Mouse (Mus musculus): ENCODE data around the gene Agr3. TPM values are rescaled to one million over a fixed set of nuclear protein-coding genes. Genes with fewer than 3 reads are reported as not detected.

Agr3 gene
- total RNA-seq, 2 experiments from 2014 or later, result not detected

DNA sequence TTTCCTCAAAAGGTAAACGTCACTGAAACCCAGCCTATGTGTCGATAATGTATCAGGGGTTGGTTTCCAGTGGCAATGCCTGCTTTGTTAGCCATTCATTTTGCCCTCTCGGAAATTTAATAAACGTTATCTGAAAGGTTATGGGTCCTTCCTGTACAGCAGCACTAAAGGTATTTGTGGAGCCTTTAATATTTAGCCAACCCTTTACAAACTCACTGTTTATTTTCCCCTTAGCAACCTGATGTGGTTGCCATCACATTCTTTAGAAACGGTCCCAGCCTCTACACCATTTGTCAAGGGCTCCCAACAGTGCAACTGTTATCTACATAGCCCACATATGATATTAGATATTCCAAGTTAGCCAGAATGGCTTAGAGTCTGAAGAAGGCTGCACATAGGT lies 54.2 kb downstream of the Agr3 start:
- intact Hi-C loops (cut with DNase I), result no loop called here
- DNase-seq (ENCODE audit: low spot score in 2 of 2), result no peak

GRCm38 (mm10) chr12:35981732-35982360 lies 56.4 kb downstream of the Agr3 start:
- intact Hi-C loops (cut with DNase I), result no loop called here

GRCm38 (mm10) chr12:35983472-35983871 lies 58.1 kb downstream of the Agr3 start:
- intact Hi-C loops (cut with DNase I), result no loop called here
- DNase-seq (ENCODE audit: low spot score in 2 of 2), result no peak

More at GRCm38 (mm10) chr12:35981732-35982360, 56.4 kb downstream of the Agr3 start:
- no peak for DNase-seq (ENCODE audit: low spot score in 2 of 2)

DNA sequence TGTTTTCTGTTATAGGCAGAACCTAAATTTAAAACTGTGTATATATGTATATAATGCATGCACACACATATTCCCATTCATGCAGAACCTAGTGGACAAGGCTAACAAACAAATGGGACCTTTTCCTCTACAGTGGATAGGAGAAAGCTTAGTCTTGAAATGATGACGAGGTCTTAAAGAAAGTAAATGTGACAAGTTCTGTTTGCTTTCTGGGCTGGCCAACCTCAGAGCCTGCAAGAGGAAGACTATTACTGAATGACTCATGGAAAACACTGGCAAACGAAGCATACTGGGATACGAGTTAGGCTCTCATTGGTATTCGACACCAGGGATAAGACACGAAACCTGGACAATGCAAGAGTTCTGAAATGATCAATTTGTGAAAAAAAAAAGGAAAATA lies 59.3 kb downstream of the Agr3 start:
- no peak for DNase-seq (ENCODE audit: low spot score in 2 of 2)
- intact Hi-C loops (cut with DNase I), result no loop called here

- intact Hi-C loops (cut with DNase I), result loop anchor here (10.0 kb wide), 1 partner anchor 98 kb away; no protein-coding TSS in a partner anchor
- DNase-seq (ENCODE audit: low spot score in 2 of 2), result no peak
Observed at GRCm38 (mm10) chr12:35992711-35993110, 67.3 kb downstream of the Agr3 start, which contains the start of gene Agr2. TSS of gene Agr2 (plus strand) at chr12:35992907.

- intact Hi-C loops (cut with DNase I), result loop anchor here (10.0 kb wide), 1 partner anchor 99 kb away; no protein-coding TSS in a partner anchor
- DNase-seq (ENCODE audit: low spot score in 2 of 2), result no peak
Observed at GRCm38 (mm10) chr12:35993583-35993982, 68.2 kb downstream of the Agr3 start.

- intact Hi-C loops (cut with DNase I), result loop anchor here (10.0 kb wide), 1 partner anchor 99 kb away; no protein-coding TSS in a partner anchor
- no peak for DNase-seq (ENCODE audit: low spot score in 2 of 2)
Observed at GRCm38 (mm10) chr12:35994098-35994497, 68.7 kb downstream of the Agr3 start.

DNA sequence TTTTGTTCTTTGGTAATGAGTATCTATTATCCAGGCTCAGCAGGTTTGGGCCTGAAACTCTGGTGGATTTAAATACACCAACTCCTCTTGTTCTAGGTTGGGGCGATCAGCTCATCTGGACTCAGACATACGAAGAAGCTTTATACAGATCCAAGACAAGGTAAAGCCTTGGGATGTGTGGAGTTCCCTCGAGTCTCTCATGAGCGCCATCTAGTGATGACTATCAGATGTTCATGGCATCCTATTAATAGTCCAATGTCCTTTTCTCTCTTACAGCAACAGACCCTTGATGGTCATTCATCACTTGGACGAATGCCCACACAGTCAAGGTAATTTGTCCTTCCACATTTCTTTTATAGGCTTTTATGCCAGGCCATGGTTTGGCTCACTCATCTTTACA lies 70.4 kb downstream of the Agr3 start:
- intact Hi-C loops (cut with DNase I), result loop anchor here (10.0 kb wide), 1 partner anchor 101 kb away; no protein-coding TSS in a partner anchor
- no peak for DNase-seq (ENCODE audit: low spot score in 2 of 2)

Other genes with a start within 250 kb of the Agr3 start
- gene Agr2, start 67.3 kb downstream of the Agr3 start, total RNA-seq (2021), result not detected
- gene Tspan13, start 116.9 kb downstream of the Agr3 start, total RNA-seq (2021), result 100 to 1,000 TPM; 192 to 206 TPM
- gene Ankmy2, start 231.5 kb downstream of the Agr3 start, total RNA-seq (2021), result 10 to 100 TPM; 50.3 to 54.1 TPM
- gene Bzw2, start 232.5 kb downstream of the Agr3 start, total RNA-seq (2021), result 10 to 100 TPM; 48.7 to 49.1 TPM

Measured in left cerebral cortex, postnatal 36 days (tissue).